Mouse (Mus musculus): ENCODE measurements around the gene Gm9970.

GRCm38 (mm10) chr5:31197072-31197471, 44.0 kb downstream of the Gm9970 start:
- TF ChIP-seq CTCF (IDR thresholded peaks at IDR 0.05; ENCODE audit: borderline replicate concordance, control insufficient read depth, extremely low read depth, insufficient read depth, low read length, poor library complexity) (no peak), POLR2A (IDR thresholded peaks at IDR 0.05; ENCODE audit: control insufficient read depth, extremely low read depth, insufficient read depth, low read length, poor library complexity) (no peak)

All from thymus, adult 2 months (tissue).